Mouse (Mus musculus) kidney, embryonic 16.5 days (tissue): ENCODE measurements around the gene Dbndd1. TPM values are rescaled to one million over a fixed set of nuclear protein-coding genes. Genes with fewer than 3 reads are reported as not detected.
A peak's percentile ranks its signal among the peaks of the same experiment; 100 is the strongest.

Source experiments
- ATAC-seq: fragments of 200-750 bp; cut with Nextera tagmentation; 2 replicates; pipeline ENCODE4 v1.8.0; 2017; ENCODE audit warnings: moderate TSS enrichment; ENCODE audit not compliant: low FRiP score, low TSS enrichment
- H3K27ac ChIP-seq: fragments of 300-500 bp; sonication (generic); 2 replicates; pipeline ENCODE4 v1.5.1; 2014; ENCODE audit warnings: low read length
- H3K27me3 ChIP-seq: fragments of 300-500 bp; sonication (generic); 2 replicates; pipeline ENCODE4 v1.6.1; 2014; ENCODE audit warnings: low read length, control low read depth, mixed read lengths; ENCODE audit not compliant: insufficient read depth
- H3K36me3 ChIP-seq: fragments of 300-500 bp; sonication (generic); 2 replicates; pipeline ENCODE4 v1.6.1; 2014; ENCODE audit warnings: low read length, control low read depth, mixed read lengths; ENCODE audit not compliant: insufficient read depth
- H3K4me1 ChIP-seq: fragments of 300-500 bp; sonication (generic); 2 replicates; pipeline ENCODE4 v1.6.1; 2014; ENCODE audit warnings: low read length, control low read depth, mixed read lengths; ENCODE audit not compliant: insufficient read depth
- H3K4me2 ChIP-seq: fragments of 300-500 bp; sonication (generic); replicated peaks from 2 replicates; pipeline ENCODE4 v1.6.1; 2014; ENCODE audit warnings: low read depth, low read length
- H3K4me3 ChIP-seq: fragments of 300-500 bp; sonication (generic); 2 replicates; pipeline ENCODE4 v1.5.1; 2014; ENCODE audit warnings: mild to moderate bottlenecking, low read length
- H3K9ac ChIP-seq: fragments of 300-500 bp; sonication (generic); replicated peaks from 2 replicates; pipeline ENCODE4 v1.6.1; 2014; ENCODE audit warnings: low read length
- H3K9me3 ChIP-seq: fragments of 300-500 bp; sonication (generic); 2 replicates; pipeline ENCODE4 v1.6.1; 2016; ENCODE audit warnings: low read length, control low read depth
- WGBS: fragments of 180-500 bp; shearing (Covaris S2); extraction: QIAGEN DNeasy Blood & Tissue Kit; methylation state at CpG from one replicate; pipeline ENCODE4 v1.1.7; 2014; 5-methylcytosine and 5-hydroxymethylcytosine counted together
- polyA plus RNA-seq: library from polyadenylated mRNA; unstranded; fragments of >200 nt; fragmentation: Nextera tagmentation; extraction: Ambion mirVana; gene quantifications from 2 replicates; pipeline ENCODE4 v1.2.1, GENCODE M21; 2015

Gene Dbndd1
- polyA plus RNA-seq, 1 experiment from 2014 or later = 4.3 TPM

- H3K9me3 ChIP-seq = no peaks in the 10 kb centered on the region
- peaks cover 36% of the 10 kb centered on the region for H3K27me3 ChIP-seq
- no peak overlapping the region for H3K4me2 ChIP-seq
- no peak overlapping the region for H3K4me3 ChIP-seq
- ATAC-seq = no peak
- no peak overlapping the region for H3K27ac ChIP-seq
- H3K4me1 ChIP-seq = peaks cover 20% of the 10 kb centered on the region
- peaks cover 11% of the 10 kb centered on the region; the same call in 1 of the 2 replicates for H3K36me3 ChIP-seq
- no peak overlapping the region for H3K9ac ChIP-seq
- 30% methylated on average over 2 of the region's 2 CpGs for WGBS
These were observed 1.3 kb upstream of the Dbndd1 start for GRCm38 (mm10) chr8:123516596-123516995.

DNA sequence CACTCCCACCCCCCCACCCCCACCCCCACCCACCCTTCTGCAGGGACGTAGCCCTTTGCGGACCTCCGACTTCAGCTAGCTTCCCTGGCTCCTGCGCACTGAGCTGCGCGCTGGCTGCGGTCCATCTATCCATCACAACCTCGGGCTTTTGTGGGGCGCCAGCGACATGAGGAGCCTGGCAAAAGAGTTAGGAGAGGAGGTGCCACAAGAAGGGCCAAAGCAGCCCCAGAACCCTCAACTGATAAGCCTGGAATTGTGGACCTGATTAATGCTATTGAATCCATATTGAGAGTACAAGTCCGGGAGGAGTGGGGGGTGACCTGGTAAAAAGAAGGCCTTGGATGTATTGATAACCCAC, 256 bp upstream of the Dbndd1 start:
- Histone ChIP-seq H3K27me3 (peaks cover 36% of the 10 kb centered on the region), H3K36me3 (0 out of 2 replicates have a peak, but pooled peaks cover 2% of the 10 kb centered on the region), H3K4me1 (peaks cover 20% of the 10 kb centered on the region), H3K4me2 (peak overlapping the region; percentile 98), H3K9me3 (no peaks in the 10 kb centered on the region), H3K9ac (no peak overlapping the region), H3K4me3 (peak overlapping the region; percentile 69; the same call in 1 of the 2 replicates), H3K27ac (no peak overlapping the region)
- no peak for ATAC-seq
- WGBS = 3% methylated on average over 11 of the region's 11 CpGs

DNA sequence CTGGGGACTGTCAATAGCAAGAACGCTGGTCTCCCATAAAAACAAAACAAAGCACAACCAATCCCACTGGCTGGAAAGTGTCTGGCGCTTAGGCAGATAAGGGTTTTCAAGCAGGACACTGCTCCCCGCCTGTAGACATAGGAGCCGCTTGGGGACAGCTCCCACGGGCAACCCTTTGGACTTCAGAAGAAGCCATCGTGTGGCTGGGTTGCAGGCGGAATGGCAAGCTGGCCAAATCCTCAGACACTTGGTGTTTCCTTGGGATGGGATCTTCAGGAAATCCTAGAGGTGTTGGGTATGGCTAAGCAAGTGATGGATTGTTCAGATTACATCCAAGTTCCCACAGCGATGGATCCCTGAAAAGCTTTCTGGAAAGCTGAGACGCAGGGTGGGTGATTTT, 1.1 kb downstream of the Dbndd1 start:
- H3K4me2 ChIP-seq = peak overlapping the region; percentile 98
- WGBS = 3% methylated on average over 9 of the region's 9 CpGs
- H3K27ac ChIP-seq = no peak overlapping the region
- H3K9me3 ChIP-seq = no peaks in the 10 kb centered on the region
- 0 out of 2 replicates have a peak overlapping the region, but pooled peaks have one; percentile 64 for H3K9ac ChIP-seq
- H3K27me3 ChIP-seq = peaks cover 36% of the 10 kb centered on the region
- ATAC-seq = no peak
- peak overlapping the region; percentile 69 for H3K4me3 ChIP-seq
- 0 out of 2 replicates have a peak, but pooled peaks cover 4% of the 10 kb centered on the region for H3K36me3 ChIP-seq
- H3K4me1 ChIP-seq = peaks cover 14% of the 10 kb centered on the region

DNA sequence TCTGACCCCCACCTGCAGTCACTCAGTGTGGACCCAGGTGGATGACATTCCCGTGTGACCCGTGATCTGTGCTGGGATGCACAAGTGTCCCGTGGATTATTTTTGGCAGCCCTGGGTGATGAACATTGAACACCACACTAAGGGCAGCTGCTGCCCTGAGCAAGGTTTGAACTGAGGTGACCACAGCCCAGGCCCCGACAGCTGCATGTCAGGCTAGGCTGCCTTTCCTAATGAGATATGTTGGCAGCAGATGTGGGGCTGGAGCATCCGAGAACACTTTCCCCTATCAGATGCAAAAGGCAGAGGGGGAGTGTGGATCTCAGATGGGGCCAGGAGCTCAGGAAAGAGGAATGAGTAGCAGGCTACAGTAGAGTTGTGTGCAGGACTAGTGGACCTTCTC, 4.4 kb downstream of the Dbndd1 start:
- H3K27ac ChIP-seq = no peak overlapping the region
- H3K4me1 ChIP-seq = peaks cover 11% of the 10 kb centered on the region
- H3K4me3 ChIP-seq = no peak overlapping the region
- H3K9ac ChIP-seq = no peak overlapping the region
- H3K27me3 ChIP-seq = peaks cover 26% of the 10 kb centered on the region
- H3K9me3 ChIP-seq = no peaks in the 10 kb centered on the region
- peaks cover 17% of the 10 kb centered on the region for H3K36me3 ChIP-seq
- WGBS = 76% methylated on average over 5 of the region's 5 CpGs
- no peak for ATAC-seq
- H3K4me2 ChIP-seq = no peak overlapping the region

DNA sequence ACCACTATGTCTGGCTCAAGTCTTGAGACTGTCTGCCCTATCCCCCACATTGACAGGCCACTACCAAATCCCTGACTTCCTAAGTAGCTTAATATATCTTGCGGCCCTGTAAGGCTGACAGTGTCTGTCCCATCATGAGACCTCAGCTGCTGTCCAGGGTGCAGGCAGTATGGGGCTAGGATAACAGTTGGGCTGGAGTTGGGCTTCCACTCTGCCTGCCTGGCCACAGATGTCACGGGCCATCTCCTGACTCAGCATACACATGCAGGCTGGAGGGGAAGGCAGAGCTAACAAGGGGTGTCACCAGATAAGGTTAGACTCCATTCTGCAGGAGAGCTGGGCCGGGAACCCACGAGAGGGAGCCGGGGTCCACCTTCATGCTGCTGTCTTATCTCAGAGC, 8.1 kb downstream of the Dbndd1 start:
- no peak overlapping the region for H3K4me2 ChIP-seq
- H3K36me3 ChIP-seq = peaks cover 34% of the 10 kb centered on the region
- no peak overlapping the region for H3K27ac ChIP-seq
- no peaks in the 10 kb centered on the region for H3K27me3 ChIP-seq
- peaks cover 6% of the 10 kb centered on the region for H3K9me3 ChIP-seq
- H3K4me3 ChIP-seq = no peak overlapping the region
- H3K9ac ChIP-seq = no peak overlapping the region
- peaks cover 18% of the 10 kb centered on the region for H3K4me1 ChIP-seq
- WGBS = 94% methylated on average over 5 of the region's 5 CpGs
- no peak for ATAC-seq

GRCm38 (mm10) chr8:123505695-123506094, 9.6 kb downstream of the Dbndd1 start:
- no peak overlapping the region for H3K4me3 ChIP-seq
- peaks cover 18% of the 10 kb centered on the region for H3K4me1 ChIP-seq
- H3K4me2 ChIP-seq = no peak overlapping the region
- peaks cover 6% of the 10 kb centered on the region for H3K9me3 ChIP-seq
- peaks cover 49% of the 10 kb centered on the region for H3K36me3 ChIP-seq
- WGBS = 46% methylated on average over 9 of the region's 9 CpGs
- no peak overlapping the region for H3K27ac ChIP-seq
- H3K9ac ChIP-seq = no peak overlapping the region
- no peak for ATAC-seq
- H3K27me3 ChIP-seq = no peaks in the 10 kb centered on the region

- Histone ChIP-seq H3K9me3 (peaks cover 6% of the 10 kb centered on the region), H3K27me3 (no peaks in the 10 kb centered on the region), H3K4me2 (no peak overlapping the region), H3K4me3 (no peak overlapping the region), H3K9ac (no peak overlapping the region), H3K27ac (peak overlapping the region; percentile 40; the same call in 1 of the 2 replicates), H3K36me3 (peaks cover 53% of the 10 kb centered on the region), H3K4me1 (peaks cover 18% of the 10 kb centered on the region)
- 46% methylated on average over 4 of the region's 4 CpGs for WGBS
- ATAC-seq = no peak
These were observed 10.0 kb downstream of the Dbndd1 start for GRCm38 (mm10) chr8:123505267-123505666.

GRCm38 (mm10) chr8:123504591-123505195, 10.6 kb downstream of the Dbndd1 start:
- Histone ChIP-seq H3K36me3 (peaks cover 56% of the 10 kb centered on the region), H3K9ac (no peak overlapping the region), H3K27ac (peak overlapping the region; percentile 54; the same call in 1 of the 2 replicates), H3K9me3 (peaks cover 6% of the 10 kb centered on the region), H3K4me2 (no peak overlapping the region), H3K27me3 (no peaks in the 10 kb centered on the region), H3K4me3 (no peak overlapping the region), H3K4me1 (peaks cover 18% of the 10 kb centered on the region)
- WGBS = 54% methylated on average over 9 of the region's 9 CpGs
- peak; percentile 53; the same call in 1 of the 2 replicates for ATAC-seq

GRCm38 (mm10) chr8:123503801-123504467, 11.3 kb downstream of the Dbndd1 start:
- Histone ChIP-seq H3K4me2 (no peak overlapping the region), H3K36me3 (peaks cover 59% of the 10 kb centered on the region), H3K9ac (no peak overlapping the region)

GRCm38 (mm10) chr8:123502192-123502591, 13.1 kb downstream of the Dbndd1 start:
- WGBS = 89% methylated on average over 5 of the region's 5 CpGs
- Histone ChIP-seq H3K4me1 (peaks cover 18% of the 10 kb centered on the region), H3K4me3 (no peak overlapping the region), H3K9me3 (peaks cover 6% of the 10 kb centered on the region), H3K9ac (no peak overlapping the region), H3K36me3 (peaks cover 58% of the 10 kb centered on the region), H3K27ac (no peak overlapping the region), H3K4me2 (no peak overlapping the region), H3K27me3 (no peaks in the 10 kb centered on the region)
- ATAC-seq = no peak

More at GRCm38 (mm10) chr8:123503801-123504467, 11.3 kb downstream of the Dbndd1 start:
- no peak for ATAC-seq
- H3K27ac ChIP-seq = 0 out of 2 replicates have a peak overlapping the region, but pooled peaks have one; percentile 54
- no peak overlapping the region for H3K4me3 ChIP-seq
- H3K4me1 ChIP-seq = peaks cover 18% of the 10 kb centered on the region
- 97% methylated on average over 6 of the region's 6 CpGs for WGBS
- no peaks in the 10 kb centered on the region for H3K27me3 ChIP-seq
- peaks cover 6% of the 10 kb centered on the region for H3K9me3 ChIP-seq
